Mouse (Mus musculus): ENCODE data around the gene Pcgf5.

Gene Pcgf5

GRCm38 (mm10) chr19:36348161-36348800 is at the start of gene Pcgf5:
Pcgf5 (plus strand) TSS chr19:36348309.
- peak; percentile 67 to 76 for DNase-seq

- no peak for DNase-seq
Observed at GRCm38 (mm10) chr19:36305542-36305941, 42.6 kb upstream of the Pcgf5 start.

- DNase-seq = peak in 1 of 2 experiments; percentile 4
Observed at GRCm38 (mm10) chr19:36314010-36314409, 34.1 kb upstream of the Pcgf5 start.

DNA sequence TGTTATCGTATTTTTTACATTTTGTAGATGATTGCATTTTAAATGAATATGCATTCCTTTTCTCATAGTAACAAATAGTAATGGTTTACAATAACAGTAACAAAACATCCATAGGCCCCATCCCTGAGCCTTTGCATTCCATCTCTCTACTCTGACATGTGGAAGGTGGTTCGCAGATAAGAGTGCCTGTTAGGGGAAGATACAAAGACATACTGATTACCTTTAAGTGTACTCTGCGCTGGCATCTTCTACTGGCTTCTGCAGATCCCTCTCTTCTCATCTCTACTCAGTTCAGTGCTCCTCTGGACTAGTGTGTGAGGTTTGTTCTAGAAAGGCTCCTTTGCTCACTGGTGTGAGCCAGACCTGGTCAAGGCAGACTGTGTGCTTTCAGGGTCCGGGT is 28.4 kb upstream of the Pcgf5 start:
- no peak for DNase-seq

- DNase-seq = no peak
Observed at GRCm38 (mm10) chr19:36321066-36321465, 27.0 kb upstream of the Pcgf5 start.

DNA sequence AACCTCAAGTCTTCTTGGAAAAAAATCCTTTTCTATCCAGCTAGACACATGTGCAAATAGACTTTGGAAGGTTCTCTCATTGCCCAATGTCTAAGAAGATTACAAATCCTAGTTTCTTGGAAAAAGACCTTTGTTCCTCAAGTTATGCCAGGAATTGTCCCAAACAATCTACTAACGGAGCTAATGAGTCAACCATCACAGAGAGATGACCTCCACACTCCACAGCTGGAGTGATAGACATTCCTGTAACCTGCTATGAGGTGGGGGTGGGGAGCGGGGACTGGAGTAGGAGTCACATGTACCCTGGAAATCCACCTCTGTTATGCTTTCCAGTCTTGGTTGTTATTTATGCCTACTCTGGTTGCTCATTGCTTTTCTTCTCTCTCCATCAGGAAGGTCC is 24.8 kb upstream of the Pcgf5 start:
- no peak for DNase-seq

- DNase-seq = no peak
Observed at GRCm38 (mm10) chr19:36328678-36329077, 19.4 kb upstream of the Pcgf5 start.

DNA sequence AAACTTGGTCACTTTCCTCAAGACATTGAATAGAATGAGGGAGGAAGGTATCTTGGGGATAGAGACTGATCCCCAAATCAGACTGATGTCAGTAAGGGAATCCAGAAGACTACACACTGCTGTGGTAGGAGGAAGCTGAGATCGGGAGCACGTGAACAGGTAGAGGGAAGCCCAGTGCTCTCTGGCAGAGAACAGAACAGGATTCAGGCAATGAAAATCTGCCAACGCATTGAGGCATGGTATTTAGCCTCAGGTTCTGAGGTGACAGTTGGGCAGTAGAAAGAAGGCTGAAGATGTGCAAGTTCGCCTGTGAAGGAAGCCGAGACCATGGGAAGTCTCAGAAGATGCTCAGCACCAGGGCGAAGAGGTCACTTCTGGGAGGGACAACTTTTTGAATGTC is 733 bp upstream of the Pcgf5 start:
- DNase-seq = peak; percentile 7 to 12

GRCm38 (mm10) chr19:36347831-36348160 is 313 bp upstream of the Pcgf5 start:
- no peak for DNase-seq

GRCm38 (mm10) chr19:36348801-36349486 is 835 bp downstream of the Pcgf5 start:
- DNase-seq = peak; percentile 77 to 79

- no peak for DNase-seq
Observed at GRCm38 (mm10) chr19:36349487-36349955, 1.4 kb downstream of the Pcgf5 start.

GRCm38 (mm10) chr19:36350181-36350580 is 2.1 kb downstream of the Pcgf5 start:
- no peak for DNase-seq

DNA sequence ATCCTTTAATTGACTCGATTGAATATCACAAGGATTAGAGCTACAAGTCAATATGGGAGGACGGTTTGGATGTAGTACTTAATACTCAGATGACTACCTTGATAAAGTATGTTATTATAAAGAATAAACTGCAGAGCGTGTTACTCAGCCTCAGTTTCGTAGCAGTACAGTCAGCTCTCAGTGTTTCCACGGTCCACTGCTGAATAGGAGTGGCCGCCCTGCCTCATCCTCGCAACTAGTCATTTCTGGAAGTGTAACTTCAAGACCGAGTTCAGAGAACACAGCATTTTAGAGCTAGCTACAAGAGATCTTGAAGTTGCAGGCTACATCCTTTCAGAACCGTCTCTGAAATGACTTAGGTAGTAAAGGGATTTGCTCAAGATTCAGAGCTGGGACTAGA is 2.8 kb downstream of the Pcgf5 start:
- no peak for DNase-seq

DNA sequence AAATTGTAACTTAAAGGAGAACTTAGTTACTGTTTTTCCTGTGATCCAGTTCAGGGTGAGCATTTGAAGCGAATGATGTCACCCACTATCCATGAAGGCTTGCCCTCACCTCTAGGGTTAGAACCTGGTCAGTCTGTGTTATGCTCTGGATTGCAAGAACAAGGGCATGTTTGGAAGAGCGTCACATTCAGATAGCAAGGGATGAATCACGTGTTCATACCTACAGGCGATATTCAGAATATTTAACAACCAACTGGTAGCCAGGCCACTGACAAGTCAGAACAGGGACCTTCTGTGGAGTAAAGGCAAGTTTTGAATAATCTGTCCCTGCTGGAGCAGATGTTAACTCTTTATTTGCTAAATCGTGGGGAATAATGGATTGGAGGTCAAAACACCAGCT is 14.4 kb downstream of the Pcgf5 start:
- no peak for DNase-seq

DNA sequence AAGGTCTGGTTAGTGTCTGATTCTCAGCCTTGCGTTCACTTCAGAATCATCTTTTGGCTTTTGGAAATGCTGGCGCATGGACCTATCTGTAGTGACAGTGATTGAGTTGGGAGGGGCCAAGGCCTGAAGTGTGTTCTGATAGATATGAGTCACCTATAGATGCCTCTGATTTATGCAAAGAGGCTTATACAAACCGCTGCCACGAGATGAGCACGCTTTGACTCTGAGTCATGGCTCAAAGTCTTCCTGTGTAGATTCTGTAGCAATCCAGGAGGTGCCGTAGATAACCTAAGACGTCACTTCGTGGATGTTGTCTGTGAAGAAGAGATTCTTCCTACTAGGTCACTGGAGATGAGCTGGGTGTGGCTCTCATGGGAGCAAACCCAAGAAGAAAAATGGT is 16.6 kb downstream of the Pcgf5 start:
- DNase-seq = no peak

DNA sequence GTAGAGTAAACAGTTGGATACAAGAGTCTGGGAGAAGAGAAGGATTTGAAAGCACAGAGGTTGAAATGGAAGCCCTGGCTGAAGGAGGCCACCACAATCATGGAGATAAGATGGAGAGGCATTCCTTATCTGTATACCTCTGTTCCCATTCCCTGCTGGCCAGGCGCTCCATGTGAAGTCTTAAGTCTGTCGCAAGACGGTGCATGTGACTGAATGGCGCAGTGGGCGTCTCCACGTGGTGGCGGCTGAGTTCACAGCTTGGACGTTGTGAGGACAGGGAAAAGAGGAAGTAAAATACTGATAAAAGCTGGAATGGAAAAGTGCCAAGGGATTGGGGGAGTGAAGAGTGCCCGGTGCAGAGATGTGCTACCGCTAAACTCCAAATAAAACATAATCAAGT is 23.4 kb downstream of the Pcgf5 start:
- no peak for DNase-seq

GRCm38 (mm10) chr19:36373056-36373621 is 25.0 kb downstream of the Pcgf5 start:
- DNase-seq = no peak

- peak; percentile 73 to 74 for DNase-seq
Observed at GRCm38 (mm10) chr19:36375200-36375783, 27.2 kb downstream of the Pcgf5 start.

GRCm38 (mm10) chr19:36377729-36378128 is 29.6 kb downstream of the Pcgf5 start:
- DNase-seq = no peak

DNA sequence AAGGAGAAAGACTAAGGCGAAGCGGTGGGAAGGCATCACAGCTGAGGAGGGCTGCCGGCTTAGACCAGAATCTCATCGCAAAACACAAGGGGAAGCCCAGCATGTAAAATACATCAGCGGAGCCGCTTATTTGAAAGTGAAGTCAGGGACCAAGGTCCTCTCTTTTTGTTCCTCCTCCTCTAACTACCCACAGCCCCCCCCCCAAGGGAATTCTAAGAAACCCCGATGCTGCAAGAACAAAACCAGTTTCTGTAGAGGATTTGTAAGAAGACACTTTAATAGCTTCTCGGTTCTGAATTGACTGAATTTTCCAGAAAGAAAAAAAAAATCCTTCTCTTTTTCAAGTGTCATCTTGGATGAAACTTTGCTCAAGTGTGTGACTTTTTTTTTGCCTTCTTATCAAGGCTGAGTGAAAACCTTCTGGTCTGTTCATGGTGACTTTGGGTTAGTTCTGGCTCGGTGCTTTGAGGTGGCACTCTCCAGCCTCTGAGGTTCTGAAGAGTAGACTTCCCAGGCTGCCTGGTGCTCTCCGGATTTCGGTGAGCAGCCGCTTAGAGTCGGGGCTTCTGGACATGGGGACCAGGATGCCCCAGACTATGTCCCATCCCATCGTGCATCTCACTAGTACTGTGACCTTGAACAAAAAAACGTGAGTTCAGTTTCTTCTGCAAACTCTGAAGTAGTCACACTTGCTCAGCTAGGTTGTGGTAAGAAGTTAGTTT is 30.6 kb downstream of the Pcgf5 start:
- DNase-seq = peak in 1 of 2 experiments; percentile 15

GRCm38 (mm10) chr19:36382901-36383300 is 34.8 kb downstream of the Pcgf5 start:
- no peak for DNase-seq

DNA sequence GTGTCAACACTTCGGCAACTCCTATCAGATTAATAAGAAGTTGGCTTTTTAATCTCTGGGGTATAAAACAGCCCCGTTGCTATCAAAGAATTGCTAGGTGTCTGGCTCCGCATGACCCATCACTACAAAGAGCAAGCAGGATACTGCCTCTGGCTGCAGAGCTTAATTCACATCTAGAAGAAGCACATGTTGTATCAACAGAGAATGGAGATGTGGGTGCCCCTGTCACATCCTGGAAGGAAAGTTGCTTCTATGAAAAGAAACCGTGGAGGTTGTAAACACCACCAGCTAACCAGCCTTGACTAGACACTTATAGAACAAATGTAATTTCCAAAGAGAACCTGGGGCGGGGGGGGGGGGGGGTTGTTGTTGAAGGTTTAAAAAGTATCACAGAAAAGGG is 35.9 kb downstream of the Pcgf5 start:
- no peak for DNase-seq

DNA sequence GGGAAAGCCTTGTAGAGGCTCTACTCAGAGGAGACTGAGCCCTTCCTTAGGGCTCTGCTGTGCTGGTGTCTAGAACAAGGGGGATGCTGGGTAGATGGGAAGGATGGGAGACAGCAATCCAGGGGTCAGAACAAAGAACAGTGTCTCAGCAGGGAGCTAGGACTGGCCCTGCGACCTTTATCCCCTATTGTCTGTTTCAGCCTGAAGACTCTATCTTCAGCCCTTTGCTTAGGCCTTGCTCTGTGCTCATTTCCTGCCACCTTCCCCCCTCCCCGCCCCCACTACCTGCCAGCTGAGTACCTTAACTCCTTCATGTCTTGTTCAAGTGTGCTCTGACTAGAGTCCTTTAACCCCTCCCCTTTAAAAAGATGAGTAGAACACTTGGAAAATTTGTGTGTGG is 36.3 kb downstream of the Pcgf5 start:
- no peak for DNase-seq
